Mouse (Mus musculus): ENCODE measurements around the gene Lrmp.
"Not testable (repeated sequence)": the region's sequence is repeated elsewhere in the genome, so short reads cannot be mapped to it uniquely, and the experiment has no call there.

The Lrmp gene

GRCm38 (mm10) chr6:145115476-145116097 lies at the start of gene Lrmp:
TSS of gene Lrmp (plus strand) at chr6:145115653.
- no peak for DNase-seq (ENCODE audit: extremely low spot score, low spot score)

DNA sequence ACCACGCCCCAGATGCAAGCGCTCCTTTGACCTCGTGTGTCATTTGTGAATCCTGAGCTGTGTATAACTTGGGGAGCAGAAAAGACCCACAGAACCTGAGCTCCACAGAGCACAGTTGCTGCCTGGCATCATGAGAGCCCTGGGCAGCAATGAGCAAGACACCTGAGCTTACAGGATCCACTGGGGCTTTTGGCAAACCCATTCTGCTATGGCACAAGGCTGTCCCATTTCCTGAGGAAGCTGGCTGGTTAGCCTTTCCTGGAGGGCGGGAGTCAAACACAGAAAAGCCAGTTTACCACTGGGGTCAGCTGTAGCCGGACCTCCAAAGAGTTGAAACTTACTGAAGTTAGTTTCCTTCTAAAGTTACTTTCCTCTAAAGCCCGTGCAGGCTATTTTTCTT lies 49.0 kb upstream of the Lrmp start:
- peak; percentile 10 for DNase-seq (ENCODE audit: extremely low spot score, low spot score)

GRCm38 (mm10) chr6:145067679-145068078 lies 47.8 kb upstream of the Lrmp start:
- DNase-seq (ENCODE audit: extremely low spot score, low spot score): no peak

GRCm38 (mm10) chr6:145069397-145069796 lies 46.1 kb upstream of the Lrmp start:
- no peak for DNase-seq (ENCODE audit: extremely low spot score, low spot score)

DNA sequence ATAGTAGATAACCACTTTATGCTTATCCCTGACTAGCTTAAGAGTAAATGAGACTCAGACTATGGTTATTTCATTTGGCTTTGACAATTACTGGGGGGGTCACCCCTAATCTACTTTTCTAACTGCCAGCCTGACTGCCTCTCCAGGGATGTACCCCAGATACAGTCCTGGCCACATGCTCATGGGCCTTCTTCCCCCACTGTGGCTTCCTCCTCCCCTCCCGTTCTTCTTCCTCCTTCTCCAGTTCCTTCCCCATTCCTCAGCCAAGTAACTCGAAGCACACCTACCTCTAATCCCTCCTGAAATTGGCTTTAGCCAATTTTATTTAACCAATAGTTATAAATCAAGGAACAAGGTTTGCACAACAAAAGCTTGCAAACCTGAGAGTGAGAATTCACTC lies 45.5 kb upstream of the Lrmp start:
- no peak for DNase-seq (ENCODE audit: extremely low spot score, low spot score)

DNA sequence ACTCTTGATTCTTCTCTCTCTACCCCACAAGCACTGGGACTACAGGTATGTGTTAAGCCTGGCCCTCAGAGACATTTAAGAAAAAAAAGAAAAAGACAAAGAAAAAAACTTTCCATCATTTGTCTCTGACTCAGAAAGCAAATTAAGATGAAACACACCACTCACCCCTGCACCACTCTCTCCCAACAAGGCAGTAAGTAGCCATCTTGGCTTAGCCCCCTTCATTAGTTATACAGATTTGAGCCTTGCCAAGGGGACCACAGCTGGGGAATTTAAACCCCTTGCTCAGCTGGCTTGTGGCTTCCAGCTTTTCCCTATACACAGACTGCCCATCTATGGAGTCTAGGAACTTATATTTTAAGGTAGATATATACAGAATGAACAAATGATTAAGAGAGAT lies 41.0 kb upstream of the Lrmp start:
- DNase-seq (ENCODE audit: extremely low spot score, low spot score): no peak

DNA sequence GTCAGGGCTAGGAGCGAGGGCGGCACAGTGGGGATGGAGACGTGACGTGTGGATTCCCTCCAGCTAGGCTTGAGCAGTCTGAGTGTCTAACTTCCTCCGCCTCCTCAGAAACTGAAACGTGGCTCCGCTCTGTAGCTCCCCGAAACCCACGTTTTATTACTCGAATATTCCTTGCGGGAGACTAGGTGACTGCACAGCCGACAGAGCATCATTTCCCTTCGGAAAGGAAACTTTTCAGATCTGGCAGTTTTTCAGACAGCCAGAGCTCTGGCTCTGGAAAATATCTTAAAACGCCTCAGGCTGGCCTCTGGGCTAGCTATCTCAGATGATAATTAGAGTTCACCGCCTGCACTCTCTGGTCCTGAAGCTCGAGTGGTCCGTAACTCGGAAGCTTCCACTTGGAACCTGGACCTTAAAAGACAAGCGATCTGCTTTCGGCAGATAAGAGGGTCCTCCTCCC lies 40.3 kb upstream of the Lrmp start:
- peak; percentile 58 for DNase-seq (ENCODE audit: extremely low spot score, low spot score)

DNA sequence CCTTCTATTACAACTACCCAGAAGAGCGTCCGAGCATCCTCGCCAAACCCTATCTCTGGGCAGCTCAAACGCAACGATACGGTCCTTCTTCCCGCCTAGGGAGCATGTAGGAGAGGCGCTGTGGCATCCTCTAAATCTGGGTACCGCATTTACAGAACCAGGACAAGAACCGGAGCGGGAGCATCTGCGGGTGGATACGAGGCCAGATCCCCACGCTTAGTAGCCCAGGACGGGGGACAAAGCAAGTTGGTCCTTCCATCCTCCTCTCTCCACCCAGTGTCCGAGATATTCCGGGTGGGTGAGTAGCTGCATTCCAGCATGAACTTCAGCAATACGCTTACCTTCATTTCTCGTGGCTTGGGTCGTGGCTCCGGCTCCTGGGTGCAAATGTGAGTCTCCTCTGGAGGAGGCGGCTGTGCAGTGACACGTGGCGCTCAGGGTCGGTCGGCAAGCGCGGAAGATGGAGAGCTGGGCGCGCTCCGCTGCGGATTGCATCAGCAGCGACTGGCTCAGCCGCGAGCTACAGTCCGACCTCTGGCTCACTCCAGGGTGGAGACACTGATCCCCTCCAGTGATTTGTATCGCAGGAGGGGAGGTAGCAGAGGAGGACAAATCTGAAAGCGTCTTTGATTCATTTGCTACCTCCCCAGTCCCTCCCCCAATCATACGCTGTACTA lies 39.8 kb upstream of the Lrmp start, which contains the start of gene Bcat1:
Bcat1 (minus strand) TSS at position 637 of the 677 bp plus-strand sequence.
- DNase-seq (ENCODE audit: extremely low spot score, low spot score): peak; percentile 81

DNA sequence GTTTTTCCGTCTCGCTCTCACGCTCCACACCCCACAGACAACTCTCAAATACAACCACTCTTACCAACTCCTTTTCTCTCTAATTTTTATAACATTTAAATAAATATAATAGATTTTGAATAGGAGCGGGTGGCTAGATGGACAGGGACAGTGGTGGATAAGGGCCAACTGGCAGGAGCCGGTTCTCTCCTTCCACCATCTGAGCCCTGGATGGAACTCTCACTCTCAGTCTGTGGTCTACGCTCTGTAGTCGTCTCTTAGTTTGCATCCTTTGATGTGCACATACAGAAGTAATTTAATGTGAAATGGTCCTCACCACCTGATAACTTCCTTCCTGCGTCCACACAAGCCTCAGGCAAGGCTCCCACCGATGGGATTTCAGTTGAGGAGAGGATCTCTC lies 39.2 kb upstream of the Lrmp start:
- peak; percentile 41 for DNase-seq (ENCODE audit: extremely low spot score, low spot score)

DNA sequence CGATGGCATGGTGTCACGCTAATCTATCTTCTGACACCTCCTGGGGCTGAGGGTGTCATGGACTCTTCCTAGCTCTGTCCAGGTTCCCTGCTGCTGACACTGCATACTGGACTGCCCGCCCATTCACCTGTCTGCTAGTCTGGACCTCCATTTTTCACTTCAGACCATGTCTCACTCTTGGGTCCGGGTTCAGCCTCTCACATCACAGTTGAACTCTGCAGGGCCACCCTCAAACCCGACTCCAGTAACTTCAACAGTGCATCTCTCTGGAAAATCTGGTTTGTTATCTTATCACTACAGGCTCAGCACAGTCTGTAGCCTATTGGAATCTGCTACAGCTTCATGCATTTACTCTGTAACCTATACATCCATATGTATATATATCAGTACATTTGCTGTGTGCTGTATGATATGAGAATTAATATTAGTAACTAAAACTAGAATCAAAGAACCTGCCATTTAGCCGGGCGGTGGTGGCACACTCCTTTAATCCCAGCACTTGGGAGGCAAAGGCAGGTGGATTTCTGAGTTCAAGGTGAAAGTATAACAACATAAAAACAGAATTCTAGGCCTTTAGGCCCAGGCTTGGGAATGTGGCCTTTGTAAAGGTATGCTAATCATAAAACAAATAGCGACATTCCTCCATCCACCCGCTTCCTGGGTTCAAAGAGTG lies 36.2 kb upstream of the Lrmp start:
- DNase-seq (ENCODE audit: extremely low spot score, low spot score): no peak

- no peak for DNase-seq (ENCODE audit: extremely low spot score, low spot score)
Observed at GRCm38 (mm10) chr6:145081721-145082120, 33.7 kb upstream of the Lrmp start.

DNA sequence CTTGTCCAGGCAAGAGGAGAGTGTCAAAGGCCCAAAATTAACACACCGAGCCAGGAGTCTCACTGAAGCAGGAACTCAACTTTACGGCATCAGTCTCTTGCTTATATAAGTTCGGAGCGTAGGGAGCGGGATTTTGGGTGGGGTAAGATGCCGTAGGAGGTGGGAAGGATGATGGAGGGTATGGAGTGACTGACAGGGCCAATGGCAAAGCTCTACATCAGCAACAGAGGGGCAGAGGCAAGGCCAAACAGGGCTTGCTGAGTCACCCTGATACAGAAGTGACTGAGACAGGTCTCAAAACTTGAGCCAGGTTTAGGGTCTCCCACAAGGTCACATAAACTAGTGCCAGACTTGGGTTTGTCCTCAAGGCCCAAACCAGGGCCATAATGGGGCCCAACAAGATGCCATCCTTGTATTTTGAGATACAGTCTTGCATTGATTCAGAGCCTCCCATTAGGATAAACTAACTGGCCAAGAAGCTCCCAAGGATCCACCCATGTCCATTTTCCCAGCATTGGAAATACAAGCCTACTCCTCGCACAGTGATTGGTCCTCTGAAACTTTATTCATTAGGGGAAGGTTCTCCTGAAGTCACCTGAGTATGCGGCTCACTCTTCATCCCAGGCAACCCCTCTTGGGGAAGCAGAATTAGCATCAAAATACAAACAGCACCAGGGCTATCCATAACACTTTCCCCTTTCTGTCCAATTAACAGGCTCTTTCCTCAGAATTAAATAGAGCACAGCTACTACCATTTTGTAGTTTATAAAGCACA lies 30.9 kb upstream of the Lrmp start:
- no peak for DNase-seq (ENCODE audit: extremely low spot score, low spot score)

DNA sequence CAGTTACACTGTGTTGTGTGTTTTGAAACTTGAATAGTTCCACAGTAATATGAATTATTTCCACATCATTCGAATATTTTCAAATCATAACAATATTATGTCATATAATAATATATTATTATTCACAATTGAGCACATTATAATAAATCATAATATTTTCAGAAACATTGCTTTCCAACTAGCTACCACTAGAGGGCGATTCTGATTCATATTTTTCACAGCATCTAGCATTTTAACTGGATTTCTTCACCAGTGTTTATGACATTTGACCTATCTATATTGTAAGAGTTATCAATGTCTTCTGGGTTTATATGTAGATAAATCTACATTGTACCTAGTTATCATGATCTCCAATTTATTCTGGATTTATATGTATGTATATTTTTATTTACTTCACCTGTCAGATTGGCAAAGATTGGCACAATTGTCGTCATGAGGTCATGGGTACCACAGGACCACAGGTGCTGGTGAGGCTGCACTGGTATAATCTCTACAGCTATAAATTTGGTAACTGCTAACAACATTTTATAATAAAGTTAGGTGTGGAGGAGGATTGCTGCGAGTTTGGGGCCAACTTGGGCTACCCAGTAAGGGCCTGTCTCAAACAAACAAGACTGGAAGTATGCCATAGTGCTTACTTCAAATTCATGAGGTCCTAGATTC lies 26.9 kb upstream of the Lrmp start:
- no peak for DNase-seq (ENCODE audit: extremely low spot score, low spot score)

GRCm38 (mm10) chr6:145089373-145089772 lies 26.1 kb upstream of the Lrmp start:
- no peak for DNase-seq (ENCODE audit: extremely low spot score, low spot score)

GRCm38 (mm10) chr6:145090201-145090863 lies 25.1 kb upstream of the Lrmp start:
- DNase-seq (ENCODE audit: extremely low spot score, low spot score): no peak

DNA sequence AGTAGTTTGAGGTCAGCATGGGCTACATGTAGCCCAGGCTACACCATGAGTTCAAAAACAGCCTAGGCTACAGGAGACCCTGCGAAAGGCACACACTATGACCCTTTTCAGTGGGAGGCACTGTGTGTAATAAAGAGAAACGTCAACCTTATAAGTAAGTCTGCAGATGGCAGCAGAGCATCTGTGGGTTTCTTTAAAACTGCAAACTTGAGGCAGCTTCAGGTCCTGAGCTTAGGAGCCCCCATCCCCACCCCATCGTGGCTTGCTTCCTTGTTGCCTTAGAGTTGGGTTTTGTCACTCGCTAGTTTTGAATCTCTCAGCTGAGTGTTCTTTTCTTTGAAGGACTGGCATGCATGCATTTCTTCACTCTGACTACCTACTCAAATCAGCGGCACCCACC lies 24.5 kb upstream of the Lrmp start:
- no peak for DNase-seq (ENCODE audit: extremely low spot score, low spot score)

- DNase-seq (ENCODE audit: extremely low spot score, low spot score): no peak
Observed at GRCm38 (mm10) chr6:145091998-145092397, 23.5 kb upstream of the Lrmp start.

- DNase-seq (ENCODE audit: extremely low spot score, low spot score): not testable (repeated sequence)
Observed at GRCm38 (mm10) chr6:145093038-145093622, 22.3 kb upstream of the Lrmp start.

DNA sequence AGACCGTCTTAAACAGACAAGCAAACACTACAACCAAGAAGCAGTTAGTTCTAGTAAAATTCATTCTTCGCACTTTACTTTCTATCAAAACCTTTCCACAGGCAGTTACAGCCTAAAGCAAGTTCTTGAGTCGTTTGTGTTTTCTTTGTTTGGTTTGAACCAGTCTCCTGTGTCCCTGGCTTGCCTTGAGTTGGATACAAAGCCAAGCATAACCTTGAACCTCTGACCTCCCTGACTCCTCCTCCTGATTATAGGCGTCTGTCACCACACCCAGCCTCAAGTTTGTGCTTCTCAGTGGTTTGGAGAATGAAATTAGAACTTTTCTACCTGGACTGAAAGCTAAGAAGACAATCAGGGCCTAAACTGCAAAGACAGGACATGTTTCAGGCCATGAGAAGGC lies 21.0 kb upstream of the Lrmp start:
- no peak for DNase-seq (ENCODE audit: extremely low spot score, low spot score)

DNA sequence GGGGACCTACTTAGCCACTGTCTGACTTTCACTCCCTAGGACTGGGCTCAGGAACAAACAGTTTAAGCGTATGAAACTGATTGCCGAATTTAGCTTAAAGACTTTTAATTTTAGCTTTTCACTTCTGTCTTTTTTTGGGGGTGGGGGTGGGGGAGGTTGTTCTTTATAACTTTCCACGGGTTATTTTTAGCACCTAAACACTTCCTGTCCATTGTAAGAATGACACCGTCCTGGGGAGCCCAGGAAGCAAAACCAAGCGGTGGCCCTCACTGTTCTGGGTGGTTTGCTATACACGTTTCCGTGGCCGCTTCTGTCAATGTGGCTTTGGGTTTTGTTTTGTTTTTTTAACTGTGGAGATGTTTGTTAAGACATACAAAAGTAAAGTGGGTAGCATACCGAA lies 14.5 kb upstream of the Lrmp start:
- no peak for DNase-seq (ENCODE audit: extremely low spot score, low spot score)

All from neural tube, embryonic 10.5 days (tissue).